Mouse (Mus musculus) spleen, adult 2 months (tissue): ENCODE measurements around the gene Gm20721.

Experiments
- CTCF ChIP-seq: fragments of 200-500 bp; IDR thresholded peaks from 2 replicates; pipeline ENCODE4 v1.5.1; 2011; ENCODE audit warnings: mild to moderate bottlenecking, inconsistent platforms; ENCODE audit not compliant: insufficient read depth, insufficient read length, insufficient replicate concordance; ENCODE audit errors: extremely low read depth
- POLR2A ChIP-seq: fragments of 200-500 bp; IDR thresholded peaks from 2 replicates; pipeline ENCODE4 v1.6.1; 2011; ENCODE audit warnings: low read depth, low read length, inconsistent platforms

DNA sequence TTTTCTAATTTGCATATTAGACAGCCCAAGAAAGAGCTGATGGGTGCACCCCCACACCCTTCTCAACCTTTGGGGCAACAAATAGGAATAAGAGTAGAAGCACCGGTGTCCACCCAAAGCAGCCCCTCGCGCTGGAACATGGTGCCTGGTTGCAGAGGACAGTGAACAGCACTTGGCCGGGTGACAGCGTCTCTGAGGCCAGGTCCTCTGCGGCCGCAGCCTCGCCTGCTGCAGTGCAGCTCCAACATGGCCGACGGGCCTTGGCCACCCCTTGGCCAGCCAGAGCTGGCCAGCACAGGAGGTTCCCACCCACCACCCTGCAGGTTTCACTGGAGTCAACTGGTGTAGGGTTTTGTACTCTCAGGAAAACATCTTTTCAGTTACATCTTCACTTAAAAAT lies 12.1 kb downstream of the Gm20721 start:
- no peak for TF ChIP-seq CTCF
- no peak for TF ChIP-seq POLR2A
